Mouse (Mus musculus): Measurements from ENCODE around the gene Clstn1. TPM values are rescaled to one million over a fixed set of nuclear protein-coding genes. Genes with fewer than 3 reads are reported as not detected.
A peak's percentile ranks its signal among the peaks of the same experiment; 100 is the strongest.

Clstn1 gene
- polyA plus RNA-seq, 1 experiment: 31.8 TPM

- no peak for DNase-seq (ENCODE audit: low read depth)
Measured at GRCm38 (mm10) chr4:149634157-149634556, 47.9 kb downstream of the Clstn1 start.

DNA sequence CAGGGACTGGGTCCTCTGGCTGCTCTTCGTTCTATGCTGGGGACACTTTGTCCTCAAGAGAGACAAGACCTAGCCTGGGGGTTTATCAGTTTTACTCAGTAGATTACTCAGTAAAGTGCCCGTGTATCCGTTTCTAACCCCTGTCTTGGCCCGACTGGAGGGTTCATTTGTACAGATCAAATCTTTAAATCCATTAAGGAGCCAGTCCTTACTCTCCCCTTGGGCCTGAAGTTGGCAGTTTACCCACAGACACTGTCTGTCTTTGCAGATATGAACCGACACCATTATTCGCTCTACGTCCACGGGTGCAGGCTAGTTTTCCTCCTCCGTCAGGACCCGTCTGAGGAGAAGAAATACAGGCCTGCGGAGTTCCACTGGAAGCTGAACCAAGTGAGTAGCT lies 48.7 kb downstream of the Clstn1 start:
- no peak for DNase-seq (ENCODE audit: low read depth)

GRCm38 (mm10) chr4:149635915-149636415 lies 49.7 kb downstream of the Clstn1 start:
- DNase-seq (ENCODE audit: low read depth): no peak

GRCm38 (mm10) chr4:149637942-149638341 lies 51.7 kb downstream of the Clstn1 start:
- DNase-seq (ENCODE audit: low read depth): no peak

- DNase-seq (ENCODE audit: low read depth): no peak
Measured at GRCm38 (mm10) chr4:149640831-149641230, 54.6 kb downstream of the Clstn1 start.

DNA sequence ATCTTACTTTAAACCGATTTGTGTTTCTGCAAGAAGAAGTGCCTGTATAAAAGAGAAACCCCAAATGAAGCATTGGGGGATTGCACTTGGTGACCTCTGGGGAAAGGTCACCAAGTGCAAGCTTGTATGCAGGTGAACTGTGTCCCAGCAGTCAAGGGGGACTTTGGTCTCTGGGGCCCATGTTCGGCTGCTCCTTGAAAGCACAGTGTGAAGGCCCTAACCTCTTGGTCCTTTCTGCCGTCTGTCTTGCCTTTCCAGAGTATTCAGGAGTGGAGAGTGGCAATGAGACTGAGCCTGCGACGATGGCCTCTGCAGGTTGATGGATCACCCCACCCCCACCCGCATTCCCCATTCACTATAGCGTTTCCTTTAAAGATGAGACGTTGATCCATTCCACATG lies 55.1 kb downstream of the Clstn1 start:
- DNase-seq (ENCODE audit: low read depth): no peak

DNA sequence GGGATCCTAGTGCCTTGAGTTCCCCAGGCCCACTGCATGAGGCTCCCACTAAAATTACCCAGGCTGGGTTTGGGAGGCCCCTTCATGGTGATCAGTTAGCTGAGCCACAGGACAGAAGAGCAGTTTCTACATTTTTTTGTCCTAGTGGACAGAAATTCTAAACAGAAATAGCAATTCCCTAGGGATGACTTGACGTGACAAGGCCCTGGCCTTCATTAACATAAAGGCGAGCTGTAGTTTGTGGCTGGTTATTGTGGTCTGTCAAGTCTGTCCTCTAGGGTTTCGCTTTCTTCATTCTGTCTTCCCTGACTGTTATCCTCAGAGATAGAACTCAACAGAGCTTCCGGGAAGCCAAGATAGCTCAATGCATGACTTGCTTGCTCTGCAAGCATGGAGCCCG lies 55.7 kb downstream of the Clstn1 start:
- DNase-seq (ENCODE audit: low read depth): no peak

DNA sequence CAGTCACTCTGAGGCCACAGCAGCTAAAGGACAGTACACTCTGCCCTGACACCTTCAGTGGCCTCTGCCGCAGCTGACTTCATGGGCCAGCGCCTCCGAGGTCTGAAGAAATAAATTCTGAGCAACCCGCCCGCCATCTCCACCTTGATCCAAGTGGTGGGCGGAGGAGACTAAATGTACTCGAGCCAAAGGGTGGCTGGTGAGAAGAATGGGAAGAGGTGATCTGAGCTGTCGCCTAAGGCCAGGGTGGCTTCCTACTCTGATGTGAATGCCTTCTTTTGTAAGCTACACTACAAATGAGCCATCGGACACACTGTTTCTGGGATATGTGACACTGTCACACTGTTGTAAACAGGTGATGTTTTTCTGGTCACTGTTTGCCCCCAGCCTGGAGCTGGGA lies 59.5 kb downstream of the Clstn1 start:
- peak; percentile 71 for DNase-seq (ENCODE audit: low read depth)

- DNase-seq (ENCODE audit: low read depth): no peak
Measured at GRCm38 (mm10) chr4:149648031-149648805, 62.0 kb downstream of the Clstn1 start.

DNA sequence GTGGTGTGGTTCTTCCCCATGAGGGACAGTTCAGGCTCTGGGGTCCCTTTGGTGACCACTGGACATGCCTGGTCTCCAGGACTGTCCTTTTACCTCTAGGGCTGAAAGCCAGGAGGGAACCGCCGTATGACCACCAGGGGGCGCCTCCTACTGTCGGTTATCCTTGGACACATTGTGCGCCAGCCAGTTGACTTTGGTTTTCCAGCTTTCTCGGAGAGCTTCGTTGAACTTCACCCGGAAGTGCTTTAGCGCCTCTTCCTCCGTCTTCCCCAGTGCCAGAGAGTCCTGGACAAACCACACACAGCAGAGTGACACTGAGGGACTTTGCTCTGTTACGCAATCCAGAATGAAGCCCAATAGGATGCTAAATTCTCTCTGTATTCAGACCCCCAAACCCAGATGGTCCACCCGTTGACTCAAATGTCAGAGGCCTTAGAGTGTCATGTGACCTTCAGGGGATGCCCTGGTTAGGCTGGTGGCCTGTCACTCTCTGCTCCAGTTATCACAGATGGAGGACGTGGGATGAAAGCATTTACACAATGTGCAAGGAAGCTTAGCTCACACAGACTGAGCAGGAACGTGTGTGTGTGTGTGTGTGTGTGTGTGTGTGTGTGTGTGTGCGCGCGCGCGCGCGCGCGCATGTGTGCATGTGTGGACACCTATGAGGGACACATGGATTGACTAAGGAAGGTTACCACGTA lies 64.4 kb downstream of the Clstn1 start:
- DNase-seq (ENCODE audit: low read depth): no peak

DNA sequence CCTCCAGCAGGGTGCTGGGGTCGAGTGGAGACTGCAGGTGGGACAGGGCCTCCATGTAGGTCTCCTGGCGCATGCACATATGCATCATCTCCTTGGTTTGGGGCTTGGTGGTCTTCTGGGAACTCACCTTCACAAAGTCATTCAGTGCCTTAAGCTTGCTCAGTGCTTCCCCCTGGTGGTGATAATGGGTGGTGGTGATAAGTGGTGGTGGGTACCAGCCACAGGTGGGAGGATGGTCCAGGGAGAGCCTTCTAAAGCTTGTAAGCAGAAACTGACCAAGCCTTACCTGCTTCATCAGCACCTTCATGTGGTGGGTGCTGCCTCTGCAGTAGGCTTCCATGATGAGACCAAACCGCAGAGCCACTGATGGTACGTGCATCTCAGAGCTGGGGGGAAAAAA lies 68.0 kb downstream of the Clstn1 start:
- DNase-seq (ENCODE audit: low read depth): no peak

DNA sequence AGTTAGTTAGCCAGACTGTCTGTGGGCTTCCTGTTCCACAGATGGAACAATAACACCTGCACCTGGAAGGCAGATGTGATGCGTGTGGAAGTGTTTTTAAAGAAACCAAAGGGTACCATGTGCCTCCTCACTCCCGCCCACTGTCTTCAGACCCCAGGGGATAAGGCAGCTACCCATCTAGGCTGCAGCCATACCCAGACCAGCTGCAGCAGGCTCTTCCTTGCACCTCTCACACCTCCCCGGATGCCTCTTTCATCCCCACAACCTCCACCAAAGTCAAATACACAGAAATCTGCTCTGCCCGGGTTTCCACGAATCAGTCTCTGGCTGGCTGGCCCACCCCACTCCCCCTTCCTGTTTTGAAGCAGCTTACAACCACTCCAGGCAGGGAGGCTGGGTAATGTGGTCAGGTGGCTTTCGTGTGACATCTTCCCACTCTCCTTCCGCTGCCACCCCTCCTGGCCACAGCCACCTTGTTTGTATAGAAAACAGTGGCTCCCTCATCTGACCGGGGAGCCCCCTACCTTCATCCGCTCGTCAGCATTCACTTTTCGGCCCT lies 71.7 kb downstream of the Clstn1 start:
- DNase-seq (ENCODE audit: low read depth): no peak

GRCm38 (mm10) chr4:149659495-149660116 lies 73.3 kb downstream of the Clstn1 start:
- no peak for DNase-seq (ENCODE audit: low read depth)

DNA sequence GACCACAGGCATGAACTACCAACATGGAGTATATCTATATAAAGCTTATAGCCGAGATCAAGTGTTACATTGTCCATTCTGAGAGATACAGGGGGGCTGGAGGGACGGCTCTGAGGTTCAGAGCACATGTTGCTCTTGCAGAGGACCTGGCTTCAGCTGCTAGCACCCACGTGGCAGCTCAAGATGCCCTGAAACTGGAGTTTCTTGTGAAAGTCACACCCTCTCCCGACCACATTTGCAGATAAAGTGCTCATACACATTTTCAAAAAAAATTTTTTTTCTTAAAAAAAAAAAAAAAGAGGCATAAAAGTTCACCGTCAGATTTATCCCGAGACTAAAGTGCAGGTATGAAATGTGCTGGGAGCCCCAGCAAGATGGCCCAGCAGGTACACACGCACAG lies 74.3 kb downstream of the Clstn1 start:
- DNase-seq (ENCODE audit: low read depth): no peak

DNA sequence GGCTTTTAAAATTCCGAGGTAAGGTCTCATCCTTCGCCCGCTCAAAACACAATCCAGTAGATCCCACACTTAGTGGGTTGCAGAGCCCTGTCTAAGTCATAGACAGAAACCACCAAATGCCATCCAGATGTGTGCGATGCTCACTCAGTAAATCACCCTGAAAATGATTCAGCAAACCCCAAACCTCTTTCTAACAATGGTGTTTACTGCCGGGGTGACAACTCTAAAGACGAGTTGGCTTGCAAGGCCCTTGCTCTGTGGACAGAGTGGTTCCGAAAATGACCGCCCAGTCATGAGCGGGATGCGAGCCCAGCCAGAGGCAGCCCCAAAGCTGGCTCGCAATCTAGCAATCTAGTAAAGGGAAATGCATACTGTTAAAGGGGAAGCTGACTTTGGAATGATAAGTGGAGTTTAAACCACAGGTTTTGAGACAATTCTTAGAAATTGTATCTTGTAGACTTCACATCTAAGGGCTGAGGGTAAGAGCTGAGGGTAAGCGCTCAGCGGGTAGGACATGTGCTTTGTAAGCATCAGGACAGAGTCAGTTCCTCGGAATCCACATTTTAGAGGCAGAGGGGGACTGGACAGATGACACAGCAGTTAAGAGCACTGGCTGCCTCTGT lies 75.8 kb downstream of the Clstn1 start:
- DNase-seq (ENCODE audit: low read depth): no peak

DNA sequence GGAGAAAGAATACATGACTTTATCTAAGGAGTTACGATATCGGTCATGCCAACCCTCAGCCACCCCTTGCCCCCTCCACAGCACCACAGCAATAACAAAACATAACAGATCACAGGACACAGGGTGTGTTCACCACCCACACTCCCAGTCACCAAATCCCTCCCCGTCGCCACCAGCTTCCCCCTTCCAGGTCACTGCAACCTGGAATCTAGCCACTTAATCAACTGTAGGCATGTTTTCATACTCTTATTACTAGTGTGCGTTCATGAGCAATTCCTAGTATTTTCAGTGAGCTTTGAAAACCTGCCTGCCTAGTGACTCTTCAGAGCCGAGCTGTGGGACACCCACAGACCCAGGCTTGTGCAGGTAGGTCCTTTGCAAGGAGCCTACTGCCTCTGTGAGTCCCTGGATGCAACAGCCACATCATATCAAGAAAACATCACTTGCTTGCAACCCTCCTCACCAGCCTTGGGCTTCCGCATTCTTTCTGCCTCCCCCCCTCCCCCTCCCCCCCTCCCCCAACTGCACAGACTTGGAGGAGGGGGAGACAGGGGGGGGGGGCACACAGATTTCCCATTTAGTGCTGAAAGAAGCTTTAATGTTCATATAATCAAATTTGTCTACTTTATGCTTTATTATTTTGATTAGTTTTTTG lies 77.7 kb downstream of the Clstn1 start:
- DNase-seq (ENCODE audit: low read depth): no peak

- no peak for DNase-seq (ENCODE audit: low read depth)
Measured at GRCm38 (mm10) chr4:149665016-149665691, 78.9 kb downstream of the Clstn1 start.

- DNase-seq (ENCODE audit: low read depth): no peak
Measured at GRCm38 (mm10) chr4:149665692-149666090, 79.4 kb downstream of the Clstn1 start.

- no peak for DNase-seq (ENCODE audit: low read depth)
Measured at GRCm38 (mm10) chr4:149671175-149671574, 84.9 kb downstream of the Clstn1 start.

GRCm38 (mm10) chr4:149672747-149673146 lies 86.5 kb downstream of the Clstn1 start:
- DNase-seq (ENCODE audit: low read depth): no peak

All from gonadal fat pad, adult 2 months (tissue).